15 mouse cellular contexts compared by ENCODE assay signal in the genomic region with DNA sequence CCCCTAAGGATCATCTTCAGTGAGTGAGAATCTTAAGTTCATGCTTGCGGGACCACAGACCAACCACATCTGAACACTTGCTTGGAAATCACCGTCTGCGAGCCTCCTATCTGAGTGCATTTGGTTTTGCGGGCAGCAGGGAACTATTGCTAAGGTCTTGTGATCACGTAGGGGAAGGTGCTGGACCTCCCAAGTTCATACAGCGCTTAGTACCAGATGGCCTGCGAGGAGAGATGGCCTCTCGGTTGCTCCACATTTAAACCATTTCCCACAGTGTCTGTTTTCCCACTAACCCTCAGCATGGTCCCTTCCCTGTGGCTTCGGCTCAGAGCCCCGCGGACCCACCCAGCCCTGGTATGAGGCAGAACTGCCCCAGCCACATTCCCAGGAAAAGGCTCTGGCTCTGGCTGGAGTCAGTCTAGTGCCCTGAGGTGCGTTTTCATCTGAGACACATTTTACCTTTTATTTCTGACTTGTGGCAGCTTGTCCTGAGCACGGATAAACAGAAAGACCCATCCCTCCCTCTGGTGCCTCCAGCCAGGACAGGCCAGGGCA. TPM values are rescaled to one million over a fixed set of nuclear protein-coding genes. Genes with fewer than 3 reads are reported as not detected.
DNase-seq lines count a peak whose midpoint lies in the region; ATAC-seq and TF ChIP-seq lines count a peak whose summit lies in the region.
"Had no signal": no experiment of that assay in that cellular context is flagged by ENCODE, and none has a peak within 500 bp of the region (broad histone marks: within the 10 kb centered on the region; RNA-seq: fewer than 3 reads in every experiment).

No protein-coding gene starts in this region.

- H3K36me3 ChIP-seq in intestine, embryonic 14.5 days (ENCODE audit: control insufficient read depth, insufficient read depth, low read length), result peaks cover 31% of the 10 kb centered on the region
- H3K36me3 ChIP-seq in intestine, postnatal 0 days (ENCODE audit: control insufficient read depth, insufficient read depth), result peaks cover 41% of the 10 kb centered on the region
- peaks cover 41% of the 10 kb centered on the region for H3K36me3 ChIP-seq in embryonic facial prominence, embryonic 14.5 days (ENCODE audit: control insufficient read depth, insufficient read depth, low read length)
- H3K36me3 ChIP-seq in limb, embryonic 15.5 days, result peaks cover 38% of the 10 kb centered on the region
- H3K36me3 ChIP-seq in stomach, embryonic 15.5 days, result peaks cover 15% of the 10 kb centered on the region; the same call in 1 of the 2 replicates
- peaks cover 8% of the 10 kb centered on the region; the same call in 1 of the 2 replicates for H3K36me3 ChIP-seq in midbrain, embryonic 10.5 days

- H3K4me1 ChIP-seq in intestine, embryonic 14.5 days (replicated peaks; ENCODE audit: control insufficient read depth, insufficient read depth, low read length), result peaks cover 7% of the 10 kb centered on the region; the same call in 1 of the 2 replicates
- H3K4me1 ChIP-seq in intestine, postnatal 0 days (replicated peaks; ENCODE audit: control insufficient read depth, insufficient read depth, low read length), result no peaks in the 10 kb centered on the region; the same call in 1 of the 2 replicates
- H3K4me1 ChIP-seq in embryonic facial prominence, embryonic 14.5 days (ENCODE audit: control insufficient read depth, insufficient read depth, low read length), result peaks cover 7% of the 10 kb centered on the region
- peaks cover 41% of the 10 kb centered on the region for H3K4me1 ChIP-seq in limb, embryonic 15.5 days
- H3K4me1 ChIP-seq in stomach, embryonic 15.5 days, result 0 out of 2 replicates have a peak, but pooled peaks cover 6% of the 10 kb centered on the region
- peaks cover 5% of the 10 kb centered on the region for H3K4me1 ChIP-seq in midbrain, embryonic 10.5 days

- H3K4me3 ChIP-seq in intestine, embryonic 14.5 days (ENCODE audit: low read depth, low read length), result no peak overlapping the region
- no peak overlapping the region for H3K4me3 ChIP-seq in intestine, postnatal 0 days (ENCODE audit: low read depth, low read length)
- H3K4me3 ChIP-seq in embryonic facial prominence, embryonic 14.5 days (ENCODE audit: low read depth, low read length), result no peak overlapping the region
- no peak overlapping the region for H3K4me3 ChIP-seq in limb, embryonic 15.5 days
- H3K4me3 ChIP-seq in stomach, embryonic 15.5 days (replicated peaks), result no peak overlapping the region
- H3K4me3 ChIP-seq in midbrain, embryonic 10.5 days, result no peak overlapping the region
- H3K4me3 ChIP-seq: heart, embryonic 12.5 days had no signal

- H3K27me3 ChIP-seq in intestine, embryonic 14.5 days (replicated peaks; ENCODE audit: control insufficient read depth, insufficient read depth, low read length), result no peaks in the 10 kb centered on the region
- no peaks in the 10 kb centered on the region for H3K27me3 ChIP-seq in intestine, postnatal 0 days (replicated peaks; ENCODE audit: control insufficient read depth, insufficient read depth, low read length)
- H3K27me3 ChIP-seq in embryonic facial prominence, embryonic 14.5 days (replicated peaks; ENCODE audit: control insufficient read depth, insufficient read depth, low read length), result no peaks in the 10 kb centered on the region
- H3K27me3 ChIP-seq in limb, embryonic 15.5 days, result no peaks in the 10 kb centered on the region
- no peaks in the 10 kb centered on the region for H3K27me3 ChIP-seq in stomach, embryonic 15.5 days (replicated peaks)
- H3K27me3 ChIP-seq in midbrain, embryonic 10.5 days (ENCODE audit: low read depth, poor library complexity, severe bottlenecking), result no peaks in the 10 kb centered on the region
- H3K27me3 ChIP-seq: heart, embryonic 12.5 days had no signal

- ATAC-seq in intestine, embryonic 14.5 days (replicated peaks; ENCODE audit: low FRiP score, low TSS enrichment, low read depth), result peak; percentile 66
- ATAC-seq in intestine, postnatal 0 days, result no peak
- peak; percentile 86 for ATAC-seq in embryonic facial prominence, embryonic 14.5 days (ENCODE audit: low read depth)
- no peak for ATAC-seq in limb, embryonic 15.5 days (ENCODE audit: insufficient number of reproducible peaks, low FRiP score, low TSS enrichment, low read depth)
- peak; percentile 81 for ATAC-seq in stomach, embryonic 15.5 days (ENCODE audit: insufficient read depth, low FRiP score, low read depth)
- ATAC-seq: hindbrain, embryonic 16.5 days had no signal

- H3K9me3 ChIP-seq in intestine, embryonic 14.5 days (ENCODE audit: control insufficient read depth, low read length), result no peaks in the 10 kb centered on the region
- no peaks in the 10 kb centered on the region for H3K9me3 ChIP-seq in intestine, postnatal 0 days (ENCODE audit: control insufficient read depth)
- no peaks in the 10 kb centered on the region for H3K9me3 ChIP-seq in embryonic facial prominence, embryonic 14.5 days (ENCODE audit: control insufficient read depth, low read length)
- no peaks in the 10 kb centered on the region for H3K9me3 ChIP-seq in limb, embryonic 15.5 days
- H3K9me3 ChIP-seq in stomach, embryonic 15.5 days, result no peaks in the 10 kb centered on the region
- no peaks in the 10 kb centered on the region for H3K9me3 ChIP-seq in midbrain, embryonic 10.5 days (replicated peaks)
- H3K9me3 ChIP-seq: heart, embryonic 12.5 days had no signal

- H3K9ac ChIP-seq in intestine, embryonic 14.5 days (ENCODE audit: low read length), result no peak overlapping the region
- H3K9ac ChIP-seq in intestine, postnatal 0 days (ENCODE audit: low read depth, low read length), result no peak overlapping the region
- H3K9ac ChIP-seq in embryonic facial prominence, embryonic 14.5 days (ENCODE audit: low read depth, low read length), result peak overlapping the region; percentile 30; the same call in 1 of the 2 replicates
- H3K9ac ChIP-seq in limb, embryonic 15.5 days, result no peak overlapping the region
- no peak overlapping the region for H3K9ac ChIP-seq in stomach, embryonic 15.5 days
- H3K9ac ChIP-seq: heart, embryonic 12.5 days had no signal

- TF ChIP-seq CTCF in intestine, postnatal 0 days (IDR thresholded peaks at IDR 0.05; ENCODE audit: low read depth), result no peak

- no peak for DNase-seq in intestine, embryonic 14.5 days (ENCODE audit: low spot score)
- DNase-seq in embryonic facial prominence, embryonic 14.5 days (ENCODE audit: low spot score), result peak; percentile 78
- no peak for DNase-seq in midbrain, embryonic 10.5 days (ENCODE audit: low spot score)
- no peak for DNase-seq in thymus, postnatal 36 days
- no peak for DNase-seq in cerebellum, adult 11-12 months
- DNase-seq: adrenal gland, postnatal 10 days; B cell, adult 2 months; embryo, embryonic 11 days; liver; thymus, postnatal 4 days had no signal

- H3K27ac ChIP-seq in intestine, embryonic 14.5 days (ENCODE audit: low read depth), result no peak overlapping the region; the same call in 1 of the 2 replicates
- H3K27ac ChIP-seq in intestine, postnatal 0 days (ENCODE audit: low read depth, low read length), result no peak overlapping the region
- peak overlapping the region; percentile 39 for H3K27ac ChIP-seq in embryonic facial prominence, embryonic 14.5 days (replicated peaks; ENCODE audit: low read depth, low read length)
- H3K27ac ChIP-seq in limb, embryonic 15.5 days, result peak overlapping the region; percentile 77
- peak overlapping the region; percentile 64 for H3K27ac ChIP-seq in stomach, embryonic 15.5 days
- H3K27ac ChIP-seq in midbrain, embryonic 10.5 days (replicated peaks), result no peak overlapping the region

- no peak overlapping the region for H3K4me2 ChIP-seq in intestine, embryonic 14.5 days (ENCODE audit: low read length)
- H3K4me2 ChIP-seq in intestine, postnatal 0 days (replicated peaks; ENCODE audit: low read depth), result no peak overlapping the region
- no peak overlapping the region; the same call in 1 of the 2 replicates for H3K4me2 ChIP-seq in embryonic facial prominence, embryonic 14.5 days (ENCODE audit: low read depth, low read length)
- H3K4me2 ChIP-seq in limb, embryonic 15.5 days, result no peak overlapping the region
- no peak overlapping the region for H3K4me2 ChIP-seq in stomach, embryonic 15.5 days
- H3K4me2 ChIP-seq: heart, embryonic 12.5 days had no signal

- WGBS in intestine, embryonic 14.5 days, result 70% methylated on average over 13 of the region's 13 CpGs
- 58% methylated on average over 13 of the region's 13 CpGs for WGBS in intestine, postnatal 0 days
- 60% methylated on average over 13 of the region's 13 CpGs for WGBS in embryonic facial prominence, embryonic 14.5 days
- 57% methylated on average over 13 of the region's 13 CpGs for WGBS in limb, embryonic 15.5 days
- WGBS in stomach, embryonic 15.5 days, result 70% methylated on average over 13 of the region's 13 CpGs
- WGBS in midbrain, embryonic 10.5 days, result 81% methylated on average over 13 of the region's 13 CpGs

RNA-seq across cellular contexts. Expression of a gene that starts 42.3 kb away (rescaled TPM):
- polyA plus RNA-seq in intestine, embryonic 14.5 days (2014; fragmentation: Nextera tagmentation; extraction: Ambion mirVana), result 26.2 and 27.4 TPM in 2 replicates
- polyA plus RNA-seq in intestine, postnatal 0 days (2015; fragmentation: Nextera tagmentation; extraction: Ambion mirVana), result 3.6 and 5.1 TPM in 2 replicates
- polyA plus RNA-seq in embryonic facial prominence, embryonic 14.5 days (2014; fragmentation: Nextera tagmentation; extraction: Ambion mirVana), result 15.0 and 19.7 TPM in 2 replicates
- 19.0 and 19.7 TPM in 2 replicates for polyA plus RNA-seq in limb, embryonic 15.5 days (2015; fragmentation: Nextera tagmentation; extraction: Ambion mirVana)
- 31.6 and 33.6 TPM in 2 replicates for polyA plus RNA-seq in stomach, embryonic 15.5 days (2015; fragmentation: Nextera tagmentation; extraction: Ambion mirVana)
- 10.5 and 11.3 TPM in 2 replicates for polyA plus RNA-seq in midbrain, embryonic 10.5 days (2016; fragmentation: Nextera tagmentation; extraction: Ambion mirVana)

Comparison
In these comparisons a context has a peak if more than half of its experiments do, and no peak if none do; other contexts are left out.
1. ATAC-seq: peak in intestine, embryonic 14.5 days (single experiment), embryonic facial prominence, embryonic 14.5 days (single experiment) and stomach, embryonic 15.5 days (single experiment); none in intestine, postnatal 0 days (single experiment) and limb, embryonic 15.5 days (single experiment).
2. H3K27ac ChIP-seq: peak in embryonic facial prominence, embryonic 14.5 days (single experiment), limb, embryonic 15.5 days (single experiment) and stomach, embryonic 15.5 days (single experiment); none in intestine, embryonic 14.5 days (single experiment), intestine, postnatal 0 days (single experiment) and midbrain, embryonic 10.5 days (single experiment).